Mouse (Mus musculus): ENCODE results near the gene Majin. TPM values are rescaled to one million over a fixed set of nuclear protein-coding genes. Genes with fewer than 3 reads are reported as not detected.
A peak's percentile ranks its signal among the peaks of the same experiment; 100 is the strongest.

Majin gene
- polyA plus RNA-seq, 1 experiment from 2014 or later = not detected

- peak overlapping the region; percentile 82 for H3K4me3 ChIP-seq (ENCODE audit: low read length)
- H3K27ac ChIP-seq (ENCODE audit: low read depth, low read length) = no peak overlapping the region
- ATAC-seq (ENCODE audit: low FRiP score, low TSS enrichment) = peak; percentile 17
- H3K9me3 ChIP-seq (ENCODE audit: control insufficient read depth, low read length) = no peaks in the 10 kb centered on the region
- H3K9ac ChIP-seq (ENCODE audit: low read depth, low read length) = peak overlapping the region; percentile 87
- peaks cover 14% of the 10 kb centered on the region for H3K4me1 ChIP-seq (ENCODE audit: control insufficient read depth, insufficient read depth, low read length)
- H3K36me3 ChIP-seq (ENCODE audit: control insufficient read depth, insufficient read depth, low read length) = peaks cover 28% of the 10 kb centered on the region
- WGBS = 0% methylated on average over 4 of the region's 4 CpGs
- H3K27me3 ChIP-seq (ENCODE audit: control insufficient read depth, insufficient read depth, low read length) = no peaks in the 10 kb centered on the region
- H3K4me2 ChIP-seq (replicated peaks; ENCODE audit: low read depth, low read length) = peak overlapping the region; percentile 82
Observed at GRCm38 (mm10) chr19:6242281-6242680, 58.1 kb downstream of the Majin start.

GRCm38 (mm10) chr19:6243226-6243625, 59.0 kb downstream of the Majin start:
- ATAC-seq (ENCODE audit: low FRiP score, low TSS enrichment) = no peak
- Histone ChIP-seq H3K36me3 (ENCODE audit: control insufficient read depth, insufficient read depth, low read length) (peaks cover 38% of the 10 kb centered on the region), H3K9ac (ENCODE audit: low read depth, low read length) (no peak overlapping the region), H3K27ac (ENCODE audit: low read depth, low read length) (no peak overlapping the region), H3K9me3 (ENCODE audit: control insufficient read depth, low read length) (no peaks in the 10 kb centered on the region), H3K4me3 (ENCODE audit: low read length) (no peak overlapping the region), H3K4me1 (ENCODE audit: control insufficient read depth, insufficient read depth, low read length) (peaks cover 14% of the 10 kb centered on the region), H3K4me2 (replicated peaks; ENCODE audit: low read depth, low read length) (no peak overlapping the region), H3K27me3 (ENCODE audit: control insufficient read depth, insufficient read depth, low read length) (no peaks in the 10 kb centered on the region)
- 86% methylated on average over 5 of the region's 5 CpGs for WGBS

DNA sequence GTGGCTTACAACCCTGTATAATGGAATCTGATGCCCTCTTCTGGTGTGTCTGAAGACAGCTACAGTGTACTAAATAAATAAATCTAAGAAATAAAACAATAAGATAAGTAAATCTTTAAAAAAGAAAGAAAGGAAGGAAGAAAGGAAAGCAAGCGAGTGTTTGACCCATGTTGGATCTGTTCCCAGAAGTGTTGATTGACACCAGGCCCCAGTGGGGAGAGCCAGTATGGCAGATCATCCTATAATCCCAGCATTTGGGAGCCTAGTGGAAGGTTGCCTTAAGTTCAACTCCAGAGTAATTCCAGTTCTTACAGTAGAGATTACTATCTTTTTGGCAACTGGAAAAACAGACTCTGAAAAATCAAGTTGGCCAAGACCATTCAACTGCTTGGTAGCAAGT, 61.6 kb downstream of the Majin start:
- peaks cover 54% of the 10 kb centered on the region for H3K36me3 ChIP-seq (ENCODE audit: control insufficient read depth, insufficient read depth, low read length)
- no peak overlapping the region for H3K27ac ChIP-seq (ENCODE audit: low read depth, low read length)
- ATAC-seq (ENCODE audit: low FRiP score, low TSS enrichment) = no peak
- H3K27me3 ChIP-seq (ENCODE audit: control insufficient read depth, insufficient read depth, low read length) = no peaks in the 10 kb centered on the region
- no peak overlapping the region for H3K9ac ChIP-seq (ENCODE audit: low read depth, low read length)
- no peaks in the 10 kb centered on the region for H3K9me3 ChIP-seq (ENCODE audit: control insufficient read depth, low read length)
- whole genome bisulfite sequencing = 59% methylated on average over 1 of the region's 1 CpGs
- no peak overlapping the region for H3K4me2 ChIP-seq (replicated peaks; ENCODE audit: low read depth, low read length)
- H3K4me3 ChIP-seq (ENCODE audit: low read length) = no peak overlapping the region
- H3K4me1 ChIP-seq (ENCODE audit: control insufficient read depth, insufficient read depth, low read length) = peaks cover 12% of the 10 kb centered on the region

DNA sequence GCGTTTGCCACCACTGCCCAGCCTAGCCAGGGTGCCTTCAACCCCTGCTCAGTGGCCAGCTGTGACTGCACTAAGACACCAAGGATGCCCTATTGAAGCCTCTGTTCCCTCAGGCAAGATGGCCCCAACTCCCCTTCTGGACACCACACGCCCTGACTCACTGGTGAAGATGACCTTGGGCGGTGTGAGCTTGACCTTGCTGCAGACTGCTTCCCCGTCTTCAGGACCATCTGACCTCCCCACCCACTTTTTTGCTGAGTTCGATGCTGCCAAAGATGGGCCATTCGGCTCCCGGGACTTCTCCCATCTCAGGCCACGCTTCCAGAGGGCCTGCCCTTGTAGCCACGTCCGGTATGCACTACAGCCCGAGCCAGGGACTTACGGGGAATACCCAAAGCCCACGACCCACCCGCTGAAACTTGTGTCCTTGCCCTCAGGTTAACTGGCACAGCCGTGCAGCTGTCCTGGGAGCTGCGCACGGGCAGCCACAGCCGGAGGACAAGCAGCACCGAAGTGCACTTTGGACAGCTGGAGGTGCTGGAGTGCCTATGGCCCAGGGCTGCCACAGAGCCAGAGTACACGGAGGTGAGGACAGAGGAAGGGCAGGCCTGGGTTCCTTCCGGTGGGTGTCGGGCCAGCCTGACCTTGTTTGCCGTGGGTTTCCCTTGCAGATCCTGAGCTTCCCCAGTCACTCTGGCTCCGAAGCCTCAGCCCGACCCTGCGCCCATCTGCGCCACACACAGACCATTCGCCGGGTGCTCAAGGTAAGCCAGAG, 63.5 kb downstream of the Majin start:
- no peak for ATAC-seq (ENCODE audit: low FRiP score, low TSS enrichment)
- 94% methylated on average over 29 of the region's 29 CpGs for WGBS
- no peak overlapping the region for H3K9ac ChIP-seq (ENCODE audit: low read depth, low read length)
- H3K27ac ChIP-seq (ENCODE audit: low read depth, low read length) = no peak overlapping the region
- no peak overlapping the region for H3K4me3 ChIP-seq (ENCODE audit: low read length)
- H3K4me2 ChIP-seq (replicated peaks; ENCODE audit: low read depth, low read length) = no peak overlapping the region
- no peaks in the 10 kb centered on the region for H3K9me3 ChIP-seq (ENCODE audit: control insufficient read depth, low read length)
- peaks cover 72% of the 10 kb centered on the region for H3K36me3 ChIP-seq (ENCODE audit: control insufficient read depth, insufficient read depth, low read length)
- H3K27me3 ChIP-seq (ENCODE audit: control insufficient read depth, insufficient read depth, low read length) = no peaks in the 10 kb centered on the region
- H3K4me1 ChIP-seq (ENCODE audit: control insufficient read depth, insufficient read depth, low read length) = peaks cover 4% of the 10 kb centered on the region

GRCm38 (mm10) chr19:6253021-6253420, 68.8 kb downstream of the Majin start:
- Histone ChIP-seq H3K4me2 (replicated peaks; ENCODE audit: low read depth, low read length) (no peak overlapping the region), H3K27me3 (ENCODE audit: control insufficient read depth, insufficient read depth, low read length) (no peaks in the 10 kb centered on the region), H3K36me3 (ENCODE audit: control insufficient read depth, insufficient read depth, low read length) (peaks cover 89% of the 10 kb centered on the region), H3K9ac (ENCODE audit: low read depth, low read length) (no peak overlapping the region), H3K27ac (ENCODE audit: low read depth, low read length) (no peak overlapping the region), H3K4me1 (ENCODE audit: control insufficient read depth, insufficient read depth, low read length) (no peaks in the 10 kb centered on the region), H3K4me3 (ENCODE audit: low read length) (no peak overlapping the region), H3K9me3 (ENCODE audit: control insufficient read depth, low read length) (no peaks in the 10 kb centered on the region)
- no peak for ATAC-seq (ENCODE audit: low FRiP score, low TSS enrichment)
- 87% methylated on average over 4 of the region's 4 CpGs for WGBS

DNA sequence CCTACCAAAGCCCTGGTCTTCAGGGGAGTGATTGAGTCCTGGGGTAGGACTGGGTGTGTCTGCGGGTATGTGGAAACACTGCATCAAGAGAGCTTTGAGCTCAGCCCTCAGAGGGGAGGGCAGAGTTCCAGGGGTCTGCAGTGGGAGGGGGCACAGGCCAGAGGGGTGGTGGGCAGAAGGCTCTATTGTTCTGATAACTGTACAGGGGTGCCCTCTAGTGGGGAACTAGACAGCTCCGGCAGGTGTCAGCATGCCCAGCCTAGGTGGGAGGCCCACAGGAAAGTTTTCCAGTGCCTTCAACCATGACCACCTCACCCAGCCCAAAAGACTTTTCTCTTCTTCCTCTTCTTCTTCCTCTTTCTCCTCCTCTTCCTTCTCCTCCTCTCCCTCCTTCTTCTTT, 76.2 kb downstream of the Majin start:
- H3K27ac ChIP-seq (ENCODE audit: low read depth, low read length) = no peak overlapping the region
- H3K36me3 ChIP-seq (ENCODE audit: control insufficient read depth, insufficient read depth, low read length) = peaks cover 55% of the 10 kb centered on the region
- H3K27me3 ChIP-seq (ENCODE audit: control insufficient read depth, insufficient read depth, low read length) = no peaks in the 10 kb centered on the region
- H3K4me3 ChIP-seq (ENCODE audit: low read length) = no peak overlapping the region
- no peak for ATAC-seq (ENCODE audit: low FRiP score, low TSS enrichment)
- 64% methylated on average over 2 of the region's 2 CpGs for WGBS
- H3K4me1 ChIP-seq (ENCODE audit: control insufficient read depth, insufficient read depth, low read length) = no peaks in the 10 kb centered on the region
- no peak overlapping the region for H3K4me2 ChIP-seq (replicated peaks; ENCODE audit: low read depth, low read length)
- no peak overlapping the region for H3K9ac ChIP-seq (ENCODE audit: low read depth, low read length)
- H3K9me3 ChIP-seq (ENCODE audit: control insufficient read depth, low read length) = no peaks in the 10 kb centered on the region; the same call in 1 of the 2 replicates

- Histone ChIP-seq H3K27me3 (ENCODE audit: control insufficient read depth, insufficient read depth, low read length) (no peaks in the 10 kb centered on the region), H3K9ac (ENCODE audit: low read depth, low read length) (no peak overlapping the region), H3K4me2 (replicated peaks; ENCODE audit: low read depth, low read length) (no peak overlapping the region), H3K4me3 (ENCODE audit: low read length) (no peak overlapping the region), H3K9me3 (ENCODE audit: control insufficient read depth, low read length) (no peaks in the 10 kb centered on the region; the same call in 1 of the 2 replicates), H3K4me1 (ENCODE audit: control insufficient read depth, insufficient read depth, low read length) (no peaks in the 10 kb centered on the region), H3K27ac (ENCODE audit: low read depth, low read length) (no peak overlapping the region), H3K36me3 (ENCODE audit: control insufficient read depth, insufficient read depth, low read length) (peaks cover 49% of the 10 kb centered on the region)
- ATAC-seq (ENCODE audit: low FRiP score, low TSS enrichment) = no peak
- 86% methylated on average over 4 of the region's 4 CpGs for WGBS
Observed at GRCm38 (mm10) chr19:6260946-6261345, 76.8 kb downstream of the Majin start.

DNA sequence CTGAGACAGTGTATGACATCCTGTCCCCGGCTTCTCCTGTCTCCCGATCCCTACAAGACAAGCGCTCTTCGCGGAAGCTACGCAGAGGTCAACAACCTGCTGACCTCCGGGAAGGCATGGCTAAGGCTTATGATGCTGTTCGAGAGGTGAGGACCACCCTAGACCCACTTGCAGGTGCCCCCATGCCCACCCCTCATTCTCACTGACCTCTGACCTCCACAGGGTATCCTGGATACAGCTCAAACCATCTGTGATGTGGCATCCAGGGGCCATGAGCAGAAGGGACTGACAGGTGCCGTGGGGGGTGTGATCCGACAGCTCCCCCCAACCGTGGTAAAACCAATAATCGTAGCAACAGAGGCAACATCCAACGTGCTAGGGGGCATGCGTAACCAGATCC, 77.2 kb downstream of the Majin start:
- Histone ChIP-seq H3K27me3 (ENCODE audit: control insufficient read depth, insufficient read depth, low read length) (no peaks in the 10 kb centered on the region), H3K9me3 (ENCODE audit: control insufficient read depth, low read length) (no peaks in the 10 kb centered on the region; the same call in 1 of the 2 replicates), H3K4me1 (ENCODE audit: control insufficient read depth, insufficient read depth, low read length) (no peaks in the 10 kb centered on the region), H3K9ac (ENCODE audit: low read depth, low read length) (no peak overlapping the region), H3K36me3 (ENCODE audit: control insufficient read depth, insufficient read depth, low read length) (peaks cover 45% of the 10 kb centered on the region), H3K27ac (ENCODE audit: low read depth, low read length) (no peak overlapping the region), H3K4me2 (replicated peaks; ENCODE audit: low read depth, low read length) (no peak overlapping the region), H3K4me3 (ENCODE audit: low read length) (no peak overlapping the region)
- ATAC-seq (ENCODE audit: low FRiP score, low TSS enrichment) = no peak
- WGBS = 92% methylated on average over 14 of the region's 14 CpGs

DNA sequence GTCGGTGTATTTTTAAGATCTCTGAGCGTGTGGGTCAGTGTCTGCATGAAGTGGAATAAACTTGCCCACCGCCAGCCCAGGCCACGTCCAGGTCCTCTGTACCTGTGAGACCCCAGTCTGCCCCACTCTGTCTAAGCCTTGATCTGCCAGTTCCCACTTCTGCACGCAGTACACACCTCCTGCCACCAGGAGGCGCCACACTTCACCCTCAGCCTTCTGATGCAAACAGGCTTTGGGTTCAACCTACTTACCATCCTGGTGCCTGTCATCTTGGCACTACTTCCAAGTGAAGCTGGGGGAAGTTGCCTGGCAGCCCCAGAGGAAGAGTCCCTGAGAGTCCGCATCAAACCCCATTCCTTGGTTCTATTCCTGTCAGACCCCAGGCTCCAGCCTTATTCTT, 78.0 kb downstream of the Majin start:
- Histone ChIP-seq H3K36me3 (ENCODE audit: control insufficient read depth, insufficient read depth, low read length) (peaks cover 37% of the 10 kb centered on the region), H3K9ac (ENCODE audit: low read depth, low read length) (no peak overlapping the region), H3K4me3 (ENCODE audit: low read length) (no peak overlapping the region), H3K27me3 (ENCODE audit: control insufficient read depth, insufficient read depth, low read length) (peaks cover 3% of the 10 kb centered on the region; the same call in 1 of the 2 replicates), H3K4me1 (ENCODE audit: control insufficient read depth, insufficient read depth, low read length) (no peaks in the 10 kb centered on the region), H3K4me2 (replicated peaks; ENCODE audit: low read depth, low read length) (no peak overlapping the region), H3K27ac (ENCODE audit: low read depth, low read length) (no peak overlapping the region), H3K9me3 (ENCODE audit: control insufficient read depth, low read length) (no peaks in the 10 kb centered on the region; the same call in 1 of the 2 replicates)
- 66% methylated on average over 7 of the region's 7 CpGs for WGBS
- no peak for ATAC-seq (ENCODE audit: low FRiP score, low TSS enrichment)

Data from kidney, embryonic 14.5 days (tissue).